In the genomic region with DNA sequence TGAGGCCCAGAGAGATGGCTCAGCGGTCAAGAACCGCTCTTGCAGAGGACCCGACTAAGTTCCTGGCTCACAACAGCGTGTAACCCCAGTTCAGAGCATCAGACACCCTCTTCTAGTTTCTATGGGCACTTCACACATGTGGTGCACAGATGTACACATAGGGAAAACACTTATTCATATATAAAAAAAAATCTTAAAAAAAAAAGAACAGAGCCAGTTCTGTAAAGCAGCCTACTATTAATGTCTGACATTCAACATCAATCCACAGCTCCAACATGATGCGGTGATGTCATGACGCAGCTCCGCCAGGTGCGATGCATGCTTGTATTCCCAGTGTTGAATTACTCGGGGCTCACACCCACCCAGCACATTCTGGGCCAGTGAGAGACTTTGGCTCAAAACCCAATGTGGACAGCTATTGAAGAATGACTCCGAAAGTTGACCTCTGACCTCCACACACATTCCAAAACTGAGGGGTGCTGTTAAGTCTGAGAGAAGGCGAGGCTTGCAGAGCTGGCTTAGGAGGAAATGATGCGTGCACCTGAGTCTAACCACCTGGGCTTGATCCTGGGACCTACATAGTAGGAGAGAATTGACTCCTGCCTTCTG, we compare ENCODE assay signal across 15 mouse cellular contexts. TPM values are rescaled to one million over a fixed set of nuclear protein-coding genes. Genes with fewer than 3 reads are reported as not detected.
DNase-seq lines count a peak whose midpoint lies in the region; ATAC-seq and TF ChIP-seq lines count a peak whose summit lies in the region.
"Had no signal": no experiment of that assay in that cellular context is flagged by ENCODE, and none has a peak within 500 bp of the region (broad histone marks: within the 10 kb centered on the region; RNA-seq: fewer than 3 reads in every experiment).

No protein-coding gene starts in this region.

- no peak overlapping the region for H3K9ac ChIP-seq in forebrain, postnatal 0 days
- no peak overlapping the region for H3K9ac ChIP-seq in limb, embryonic 12.5 days (replicated peaks)
- H3K9ac ChIP-seq in heart, embryonic 12.5 days = no peak overlapping the region
- H3K9ac ChIP-seq: intestine, embryonic 15.5 days had no signal

- peaks cover 20% of the 10 kb centered on the region for H3K4me1 ChIP-seq in forebrain, embryonic 10.5 days
- no peaks in the 10 kb centered on the region for H3K4me1 ChIP-seq in forebrain, postnatal 0 days (ENCODE audit: insufficient read depth)
- 0 out of 2 replicates have a peak, but pooled peaks cover 10% of the 10 kb centered on the region for H3K4me1 ChIP-seq in limb, embryonic 12.5 days (replicated peaks)
- peaks cover 12% of the 10 kb centered on the region for H3K4me1 ChIP-seq in cerebellum, adult 2 months (ENCODE audit: control insufficient read depth, insufficient read depth, low read length)
- H3K4me1 ChIP-seq in heart, embryonic 12.5 days (replicated peaks) = no peaks in the 10 kb centered on the region; the same call in 1 of the 2 replicates
- H3K4me1 ChIP-seq: intestine, embryonic 15.5 days had no signal

- WGBS in forebrain, embryonic 10.5 days = 92% methylated on average over 12 of the region's 12 CpGs
- 93% methylated on average over 12 of the region's 12 CpGs for WGBS in forebrain, postnatal 0 days
- WGBS in limb, embryonic 12.5 days = 74% methylated on average over 12 of the region's 12 CpGs
- 90% methylated on average over 12 of the region's 12 CpGs for WGBS in cerebellum, adult 2 months
- 88% methylated on average over 12 of the region's 12 CpGs for WGBS in heart, embryonic 12.5 days

- peaks cover 6% of the 10 kb centered on the region; the same call in 1 of the 2 replicates for H3K27me3 ChIP-seq in forebrain, embryonic 10.5 days (ENCODE audit: poor library complexity, severe bottlenecking)
- H3K27me3 ChIP-seq in forebrain, postnatal 0 days (ENCODE audit: insufficient read depth, low read length) = no peaks in the 10 kb centered on the region
- peaks cover 8% of the 10 kb centered on the region; the same call in 1 of the 2 replicates for H3K27me3 ChIP-seq in limb, embryonic 12.5 days
- no peaks in the 10 kb centered on the region for H3K27me3 ChIP-seq in cerebellum, adult 2 months (ENCODE audit: control insufficient read depth, insufficient read depth, low read length)
- no peaks in the 10 kb centered on the region for H3K27me3 ChIP-seq in heart, embryonic 12.5 days (replicated peaks)
- H3K27me3 ChIP-seq: CH12.LX; intestine, embryonic 15.5 days had no signal

- no peak overlapping the region for H3K4me2 ChIP-seq in forebrain, postnatal 0 days (ENCODE audit: low read depth)
- no peak overlapping the region for H3K4me2 ChIP-seq in limb, embryonic 12.5 days
- no peak overlapping the region for H3K4me2 ChIP-seq in heart, embryonic 12.5 days
- H3K4me2 ChIP-seq: intestine, embryonic 15.5 days had no signal

- H3K4me3 ChIP-seq in forebrain, embryonic 10.5 days = no peak overlapping the region
- H3K4me3 ChIP-seq in forebrain, postnatal 0 days (ENCODE audit: low read depth, low read length) = no peak overlapping the region
- no peak overlapping the region for H3K4me3 ChIP-seq in limb, embryonic 12.5 days (replicated peaks)
- no peak overlapping the region for H3K4me3 ChIP-seq in cerebellum, adult 2 months (replicated peaks; ENCODE audit: insufficient read depth, low read depth, low read length)
- no peak overlapping the region for H3K4me3 ChIP-seq in heart, embryonic 12.5 days
- H3K4me3 ChIP-seq: intestine, embryonic 15.5 days had no signal

- DNase-seq in forebrain, embryonic 10.5 days (ENCODE audit: extremely low spot score, low spot score) = no peak
- no peak for DNase-seq in forebrain, postnatal 0 days
- peak; percentile 6 for DNase-seq in NIH3T3 (ENCODE audit: low read depth)
- DNase-seq in neural tube, embryonic 10.5 days (ENCODE audit: extremely low spot score, low spot score) = peak; percentile 25
- no peak for DNase-seq in cerebellum, adult 2 months
- no peak for DNase-seq in right cerebral cortex, postnatal 10 days (ENCODE audit: low spot score in 2 of 2)
- DNase-seq: cerebellum, postnatal 14 days; heart, adult 11 months; right cerebral cortex, postnatal 25 days; thymus, adult 2 months had no signal

- TF ChIP-seq CTCF in forebrain, postnatal 0 days (IDR thresholded peaks at IDR 0.05; ENCODE audit: low read depth) = no peak
- TF ChIP-seq CTCF in cerebellum, adult 2 months (IDR thresholded peaks at IDR 0.05; ENCODE audit: borderline replicate concordance, insufficient read depth, low read depth, low read length) = no peak

- no peak for TF ChIP-seq POLR2A in cerebellum, adult 2 months (IDR thresholded peaks at IDR 0.05; ENCODE audit: borderline replicate concordance, insufficient read depth, low read length)

- no peak; the same call in 1 of the 2 replicates for ATAC-seq in forebrain, postnatal 0 days
- no peak for ATAC-seq in limb, embryonic 12.5 days (ENCODE audit: insufficient number of reproducible peaks, insufficient read depth, low FRiP score, low TSS enrichment, low read depth)
- ATAC-seq in heart, embryonic 12.5 days (ENCODE audit: insufficient number of reproducible peaks, low FRiP score) = no peak
- ATAC-seq: intestine, embryonic 15.5 days had no signal

- H3K36me3 ChIP-seq in forebrain, embryonic 10.5 days (replicated peaks) = no peaks in the 10 kb centered on the region
- H3K36me3 ChIP-seq in forebrain, postnatal 0 days (ENCODE audit: insufficient read depth) = no peaks in the 10 kb centered on the region
- no peaks in the 10 kb centered on the region for H3K36me3 ChIP-seq in limb, embryonic 12.5 days
- no peaks in the 10 kb centered on the region for H3K36me3 ChIP-seq in heart, embryonic 12.5 days
- H3K36me3 ChIP-seq: intestine, embryonic 15.5 days had no signal

- peak overlapping the region; percentile 68 for H3K27ac ChIP-seq in forebrain, embryonic 10.5 days
- no peak overlapping the region for H3K27ac ChIP-seq in forebrain, postnatal 0 days (ENCODE audit: low read depth, low read length)
- peak overlapping the region; percentile 53; the same call in 1 of the 2 replicates for H3K27ac ChIP-seq in limb, embryonic 12.5 days
- no peak overlapping the region for H3K27ac ChIP-seq in cerebellum, adult 2 months (ENCODE audit: insufficient read depth, low read length)
- H3K27ac ChIP-seq in heart, embryonic 12.5 days (ENCODE audit: poor library complexity, severe bottlenecking) = no peak overlapping the region
- H3K27ac ChIP-seq: intestine, embryonic 15.5 days had no signal

- H3K9me3 ChIP-seq in forebrain, embryonic 10.5 days = no peaks in the 10 kb centered on the region
- no peaks in the 10 kb centered on the region for H3K9me3 ChIP-seq in forebrain, postnatal 0 days (ENCODE audit: low read length)
- no peaks in the 10 kb centered on the region for H3K9me3 ChIP-seq in limb, embryonic 12.5 days
- no peaks in the 10 kb centered on the region for H3K9me3 ChIP-seq in heart, embryonic 12.5 days (replicated peaks)
- H3K9me3 ChIP-seq: intestine, embryonic 15.5 days had no signal

RNA-seq across cellular contexts. Expression of a gene that starts 28.5 kb away (rescaled TPM):
- 0.26 and 0.40 TPM in 2 replicates for polyA plus RNA-seq in forebrain, embryonic 10.5 days (2016; fragmentation: Nextera tagmentation; extraction: Ambion mirVana)
- total RNA-seq in forebrain, postnatal 0 days (2014; rRNA removed) = 6.8 and 9.2 TPM in 2 replicates
- polyA plus RNA-seq in forebrain, postnatal 0 days (2015; fragmentation: Nextera tagmentation; extraction: Ambion mirVana) = 2.5 and 5.4 TPM in 2 replicates
- 0.04 and 0.16 TPM in 2 replicates for polyA plus RNA-seq in limb, embryonic 12.5 days (2016; fragmentation: Nextera tagmentation; extraction: Ambion mirVana)
- 12.1 and 13.7 TPM in 2 replicates for polyA plus RNA-seq in cerebellum, adult 2 months (2012; rRNA removed)
- 0.15 and 0.17 TPM in 2 replicates for polyA plus RNA-seq in heart, embryonic 12.5 days (2016; fragmentation: Nextera tagmentation; extraction: Ambion mirVana)
- polyA plus RNA-seq: heart, postnatal 0 days had no signal

RNA-seq across cellular contexts. Expression of a gene that starts 53.4 kb away (rescaled TPM):
- 155 TPM in 2 replicates for polyA plus RNA-seq in forebrain, embryonic 10.5 days (2016; fragmentation: Nextera tagmentation; extraction: Ambion mirVana)
- 21.3 and 29.0 TPM in 2 replicates for total RNA-seq in forebrain, postnatal 0 days (2014; rRNA removed)
- polyA plus RNA-seq in forebrain, postnatal 0 days (2015; fragmentation: Nextera tagmentation; extraction: Ambion mirVana) = 28.7 and 30.2 TPM in 2 replicates
- polyA plus RNA-seq in limb, embryonic 12.5 days (2016; fragmentation: Nextera tagmentation; extraction: Ambion mirVana) = 105 TPM in 2 replicates
- 9.9 and 10.4 TPM in 2 replicates for polyA plus RNA-seq in cerebellum, adult 2 months (2012; rRNA removed)
- 61.2 and 63.0 TPM in 2 replicates for polyA plus RNA-seq in heart, embryonic 12.5 days (2016; fragmentation: Nextera tagmentation; extraction: Ambion mirVana)

Comparison
In these comparisons a context has a peak if more than half of its experiments do, and no peak if none do; other contexts are left out.
1. H3K27ac ChIP-seq: peak in forebrain, embryonic 10.5 days (single experiment) and limb, embryonic 12.5 days (single experiment); none in forebrain, postnatal 0 days (single experiment), cerebellum, adult 2 months (single experiment) and heart, embryonic 12.5 days (single experiment).
2. DNase-seq: peak in NIH3T3 (single experiment) and neural tube, embryonic 10.5 days (single experiment); none in forebrain, embryonic 10.5 days (single experiment), forebrain, postnatal 0 days (single experiment), cerebellum, adult 2 months (0 of 2) and right cerebral cortex, postnatal 10 days (0 of 2).